Mouse (Mus musculus): ENCODE data around the gene Tiam2. TPM values are rescaled to one million over a fixed set of nuclear protein-coding genes. Genes with fewer than 3 reads are reported as not detected.
A peak's percentile ranks its signal among the peaks of the same experiment; 100 is the strongest.

Tiam2 gene
- polyA plus RNA-seq, 1 experiment from 2014 or later: 6.0 TPM

GRCm38 (mm10) chr17:3313711-3314624 is 12.4 kb upstream of the Tiam2 start:
- H3K27ac ChIP-seq (ENCODE audit: low read length): peak overlapping the region; percentile 41; the same call in 1 of the 2 replicates
- 7% methylated on average over 58 of the region's 60 CpGs for WGBS
- H3K4me1 ChIP-seq (replicated peaks; ENCODE audit: control insufficient read depth, insufficient read depth, low read length): peaks cover 3% of the 10 kb centered on the region; the same call in 1 of the 2 replicates
- peak overlapping the region; percentile 75 for H3K4me2 ChIP-seq (ENCODE audit: low read depth, low read length)
- H3K9me3 ChIP-seq (ENCODE audit: control insufficient read depth, low read length): no peaks in the 10 kb centered on the region
- peak overlapping the region; percentile 62 for H3K9ac ChIP-seq (ENCODE audit: low read length)
- H3K36me3 ChIP-seq (ENCODE audit: control insufficient read depth, insufficient read depth, low read length): no peaks in the 10 kb centered on the region
- no peaks in the 10 kb centered on the region for H3K27me3 ChIP-seq (ENCODE audit: control insufficient read depth, insufficient read depth, low read depth, low read length)
- ATAC-seq (ENCODE audit: low read depth): peak; percentile 99
- peak overlapping the region; percentile 53 for H3K4me3 ChIP-seq (ENCODE audit: low read length)

- Histone ChIP-seq H3K9me3 (ENCODE audit: control insufficient read depth, low read length) (no peaks in the 10 kb centered on the region; the same call in 1 of the 2 replicates), H3K36me3 (ENCODE audit: control insufficient read depth, insufficient read depth, low read length) (no peaks in the 10 kb centered on the region), H3K27me3 (ENCODE audit: control insufficient read depth, insufficient read depth, low read depth, low read length) (no peaks in the 10 kb centered on the region), H3K27ac (ENCODE audit: low read length) (peak overlapping the region; percentile 41; the same call in 1 of the 2 replicates), H3K4me1 (replicated peaks; ENCODE audit: control insufficient read depth, insufficient read depth, low read length) (peaks cover 3% of the 10 kb centered on the region; the same call in 1 of the 2 replicates), H3K4me2 (ENCODE audit: low read depth, low read length) (peak overlapping the region; percentile 75), H3K9ac (ENCODE audit: low read length) (peak overlapping the region; percentile 62), H3K4me3 (ENCODE audit: low read length) (peak overlapping the region; percentile 53)
- 14% methylated on average over 3 of the region's 3 CpGs for WGBS
- ATAC-seq (ENCODE audit: low read depth): peak; percentile 18; the same call in 1 of the 2 replicates
These were observed 11.8 kb upstream of the Tiam2 start for GRCm38 (mm10) chr17:3314625-3315020.

- 89% methylated on average over 4 of the region's 4 CpGs for WGBS
- Histone ChIP-seq H3K4me3 (ENCODE audit: low read length) (no peak overlapping the region), H3K36me3 (ENCODE audit: control insufficient read depth, insufficient read depth, low read length) (no peaks in the 10 kb centered on the region), H3K4me2 (ENCODE audit: low read depth, low read length) (no peak overlapping the region), H3K27ac (ENCODE audit: low read length) (no peak overlapping the region), H3K4me1 (replicated peaks; ENCODE audit: control insufficient read depth, insufficient read depth, low read length) (peaks cover 3% of the 10 kb centered on the region; the same call in 1 of the 2 replicates), H3K9me3 (ENCODE audit: control insufficient read depth, low read length) (no peaks in the 10 kb centered on the region; the same call in 1 of the 2 replicates), H3K27me3 (ENCODE audit: control insufficient read depth, insufficient read depth, low read depth, low read length) (no peaks in the 10 kb centered on the region), H3K9ac (ENCODE audit: low read length) (no peak overlapping the region)
- no peak for ATAC-seq (ENCODE audit: low read depth)
These were observed 10.8 kb upstream of the Tiam2 start for GRCm38 (mm10) chr17:3315581-3315980.

GRCm38 (mm10) chr17:3326903-3327279 is 518 bp downstream of the Tiam2 start:
- no peaks in the 10 kb centered on the region for H3K27me3 ChIP-seq (ENCODE audit: control insufficient read depth, insufficient read depth, low read depth, low read length)
- no peaks in the 10 kb centered on the region for H3K36me3 ChIP-seq (ENCODE audit: control insufficient read depth, insufficient read depth, low read length)
- H3K9ac ChIP-seq (ENCODE audit: low read length): peak overlapping the region; percentile 77
- peaks cover 3% of the 10 kb centered on the region for H3K4me1 ChIP-seq (replicated peaks; ENCODE audit: control insufficient read depth, insufficient read depth, low read length)
- H3K4me3 ChIP-seq (ENCODE audit: low read length): peak overlapping the region; percentile 73
- under 1% methylated on average over 25 of the region's 25 CpGs for WGBS
- ATAC-seq (ENCODE audit: low read depth): no peak; the same call in 1 of the 2 replicates
- peak overlapping the region; percentile 40; the same call in 1 of the 2 replicates for H3K27ac ChIP-seq (ENCODE audit: low read length)
- no peaks in the 10 kb centered on the region for H3K9me3 ChIP-seq (ENCODE audit: control insufficient read depth, low read length)
- H3K4me2 ChIP-seq (ENCODE audit: low read depth, low read length): peak overlapping the region; percentile 81

GRCm38 (mm10) chr17:3327335-3327734 is 962 bp downstream of the Tiam2 start:
- WGBS: 6% methylated on average over 14 of the region's 14 CpGs
- peaks cover 3% of the 10 kb centered on the region for H3K4me1 ChIP-seq (replicated peaks; ENCODE audit: control insufficient read depth, insufficient read depth, low read length)
- H3K4me3 ChIP-seq (ENCODE audit: low read length): peak overlapping the region; percentile 73
- ATAC-seq (ENCODE audit: low read depth): no peak
- H3K27ac ChIP-seq (ENCODE audit: low read length): no peak overlapping the region
- H3K9ac ChIP-seq (ENCODE audit: low read length): no peak overlapping the region
- H3K27me3 ChIP-seq (ENCODE audit: control insufficient read depth, insufficient read depth, low read depth, low read length): no peaks in the 10 kb centered on the region
- no peaks in the 10 kb centered on the region for H3K36me3 ChIP-seq (ENCODE audit: control insufficient read depth, insufficient read depth, low read length)
- H3K9me3 ChIP-seq (ENCODE audit: control insufficient read depth, low read length): no peaks in the 10 kb centered on the region
- H3K4me2 ChIP-seq (ENCODE audit: low read depth, low read length): peak overlapping the region; percentile 81

- Histone ChIP-seq H3K27me3 (ENCODE audit: control insufficient read depth, insufficient read depth, low read depth, low read length) (no peaks in the 10 kb centered on the region), H3K9ac (ENCODE audit: low read length) (no peak overlapping the region), H3K4me2 (ENCODE audit: low read depth, low read length) (no peak overlapping the region), H3K27ac (ENCODE audit: low read length) (no peak overlapping the region), H3K4me3 (ENCODE audit: low read length) (no peak overlapping the region), H3K4me1 (replicated peaks; ENCODE audit: control insufficient read depth, insufficient read depth, low read length) (peaks cover 3% of the 10 kb centered on the region), H3K36me3 (ENCODE audit: control insufficient read depth, insufficient read depth, low read length) (no peaks in the 10 kb centered on the region), H3K9me3 (ENCODE audit: control insufficient read depth, low read length) (no peaks in the 10 kb centered on the region)
- WGBS: 60% methylated on average over 4 of the region's 4 CpGs
- ATAC-seq (ENCODE audit: low read depth): no peak
These were observed 2.4 kb downstream of the Tiam2 start for GRCm38 (mm10) chr17:3328820-3329219.

GRCm38 (mm10) chr17:3329429-3329828 is 3.1 kb downstream of the Tiam2 start:
- Histone ChIP-seq H3K27ac (ENCODE audit: low read length) (no peak overlapping the region), H3K9ac (ENCODE audit: low read length) (no peak overlapping the region), H3K9me3 (ENCODE audit: control insufficient read depth, low read length) (no peaks in the 10 kb centered on the region), H3K4me2 (ENCODE audit: low read depth, low read length) (no peak overlapping the region), H3K36me3 (ENCODE audit: control insufficient read depth, insufficient read depth, low read length) (no peaks in the 10 kb centered on the region), H3K4me3 (ENCODE audit: low read length) (no peak overlapping the region), H3K27me3 (ENCODE audit: control insufficient read depth, insufficient read depth, low read depth, low read length) (no peaks in the 10 kb centered on the region), H3K4me1 (replicated peaks; ENCODE audit: control insufficient read depth, insufficient read depth, low read length) (peaks cover 3% of the 10 kb centered on the region)
- WGBS: 77% methylated on average over 4 of the region's 4 CpGs
- ATAC-seq (ENCODE audit: low read depth): no peak

- no peaks in the 10 kb centered on the region for H3K36me3 ChIP-seq (ENCODE audit: control insufficient read depth, insufficient read depth, low read length)
- no peak overlapping the region for H3K9ac ChIP-seq (ENCODE audit: low read length)
- H3K4me1 ChIP-seq (replicated peaks; ENCODE audit: control insufficient read depth, insufficient read depth, low read length): peaks cover 3% of the 10 kb centered on the region
- H3K4me3 ChIP-seq (ENCODE audit: low read length): no peak overlapping the region
- 60% methylated on average over 7 of the region's 7 CpGs for WGBS
- no peaks in the 10 kb centered on the region for H3K27me3 ChIP-seq (ENCODE audit: control insufficient read depth, insufficient read depth, low read depth, low read length)
- peak overlapping the region; percentile 48; the same call in 1 of the 2 replicates for H3K27ac ChIP-seq (ENCODE audit: low read length)
- H3K4me2 ChIP-seq (ENCODE audit: low read depth, low read length): no peak overlapping the region
- H3K9me3 ChIP-seq (ENCODE audit: control insufficient read depth, low read length): no peaks in the 10 kb centered on the region
- ATAC-seq (ENCODE audit: low read depth): peak; percentile 96
These were observed 5.5 kb downstream of the Tiam2 start for GRCm38 (mm10) chr17:3331721-3332461.

All from lung, embryonic 16.5 days (tissue).